Comparison of ENCODE assay signal across 10 mouse cellular contexts in the genomic region with DNA sequence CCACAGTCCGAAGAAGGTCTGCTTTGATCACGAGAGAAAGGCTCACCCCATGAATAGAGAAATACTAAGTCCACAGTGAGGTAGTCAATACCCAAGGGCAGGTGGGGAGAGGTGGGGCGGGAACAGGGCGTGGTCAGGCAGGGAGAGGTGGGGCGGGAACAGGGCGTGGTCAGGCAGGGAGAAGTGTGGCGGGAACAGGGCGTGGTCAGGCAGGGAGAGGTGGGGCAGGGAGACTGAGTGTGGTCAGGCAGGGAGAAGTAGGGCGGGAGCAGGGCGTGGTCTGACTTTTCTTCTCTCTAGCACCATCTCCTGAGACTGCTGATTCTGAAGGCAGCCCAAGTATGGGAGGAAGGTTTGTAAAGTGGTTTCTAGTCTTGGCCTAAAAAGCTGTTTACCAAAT.
DNase-seq lines count a peak whose midpoint lies in the region; ATAC-seq lines count a peak whose summit lies in the region.
"Had no signal": no experiment of that assay in that cellular context is flagged by ENCODE, and none has a peak within 500 bp of the region (broad histone marks: within the 10 kb centered on the region; RNA-seq: fewer than 3 reads in every experiment).

No protein-coding gene starts in this region.

- no peak overlapping the region for H3K4me3 ChIP-seq in heart, embryonic 15.5 days
- H3K4me3 ChIP-seq in liver, embryonic 13.5 days (replicated peaks): no peak overlapping the region
- peak overlapping the region; percentile 38 for H3K4me3 ChIP-seq in megakaryocyte, embryonic 14.5 days (replicated peaks)
- H3K4me3 ChIP-seq: limb, embryonic 13.5 days had no signal

- H3K27me3 ChIP-seq in heart, embryonic 15.5 days: no peaks in the 10 kb centered on the region
- H3K27me3 ChIP-seq in liver, embryonic 13.5 days: no peaks in the 10 kb centered on the region
- no peaks in the 10 kb centered on the region for H3K27me3 ChIP-seq in megakaryocyte, embryonic 14.5 days (replicated peaks)
- H3K27me3 ChIP-seq: limb, embryonic 13.5 days had no signal

- no peaks in the 10 kb centered on the region for H3K36me3 ChIP-seq in heart, embryonic 15.5 days
- no peaks in the 10 kb centered on the region for H3K36me3 ChIP-seq in liver, embryonic 13.5 days
- H3K36me3 ChIP-seq in megakaryocyte, embryonic 14.5 days (replicated peaks; ENCODE audit: low read length): no peaks in the 10 kb centered on the region
- H3K36me3 ChIP-seq: limb, embryonic 13.5 days had no signal

- no peak overlapping the region for H3K4me2 ChIP-seq in heart, embryonic 15.5 days
- H3K4me2 ChIP-seq in liver, embryonic 13.5 days: no peak overlapping the region
- H3K4me2 ChIP-seq: limb, embryonic 13.5 days had no signal

- H3K9ac ChIP-seq in heart, embryonic 15.5 days: no peak overlapping the region
- H3K9ac ChIP-seq in liver, embryonic 13.5 days: no peak overlapping the region
- H3K9ac ChIP-seq: limb, embryonic 13.5 days had no signal

- ATAC-seq in heart, embryonic 15.5 days (replicated peaks; ENCODE audit: insufficient number of reproducible peaks, insufficient read depth, low FRiP score, low read depth): 0 out of 2 replicates have a peak, but pooled peaks have one; percentile 31
- ATAC-seq in liver, embryonic 13.5 days (ENCODE audit: low read depth): peak; percentile 86

- H3K9me3 ChIP-seq in heart, embryonic 15.5 days (replicated peaks): no peaks in the 10 kb centered on the region
- no peaks in the 10 kb centered on the region for H3K9me3 ChIP-seq in liver, embryonic 13.5 days (replicated peaks)
- H3K9me3 ChIP-seq in megakaryocyte, embryonic 14.5 days: peaks cover 11% of the 10 kb centered on the region; the same call in 1 of the 2 replicates
- H3K9me3 ChIP-seq: limb, embryonic 13.5 days had no signal

- H3K27ac ChIP-seq in heart, embryonic 15.5 days: no peak overlapping the region
- no peak overlapping the region for H3K27ac ChIP-seq in liver, embryonic 13.5 days
- H3K27ac ChIP-seq: limb, embryonic 13.5 days had no signal

- intact Hi-C loops in heart, postnatal 10 days (cut with DNase I): no loop called here

- 37% methylated on average over 10 of the region's 10 CpGs for WGBS in heart, embryonic 15.5 days
- WGBS in liver, embryonic 13.5 days (ENCODE audit: insufficient replicate concordance): 17% methylated on average over 10 of the region's 10 CpGs

- H3K4me1 ChIP-seq in heart, embryonic 15.5 days (replicated peaks): no peaks in the 10 kb centered on the region
- H3K4me1 ChIP-seq in liver, embryonic 13.5 days (replicated peaks): peaks cover 9% of the 10 kb centered on the region; the same call in 1 of the 2 replicates
- no peaks in the 10 kb centered on the region for H3K4me1 ChIP-seq in megakaryocyte, embryonic 14.5 days
- H3K4me1 ChIP-seq: limb, embryonic 13.5 days had no signal

- no peak for DNase-seq in heart, postnatal 10 days
- DNase-seq in WW6 (ENCODE audit: low read depth, low spot score): peak; percentile 60
- peak; percentile 30 for DNase-seq in liver, embryonic 13.5 days
- DNase-seq in frontal cortex, postnatal 36 days (ENCODE audit: low spot score in 2 of 2): no peak
- no peak for DNase-seq in cerebellum, adult 11-12 months
- no peak for DNase-seq in right cerebral cortex, adult 18-20 months
- DNase-seq: cerebellum, postnatal 10 days had no signal

Comparison
In these comparisons a context has a peak if more than half of its experiments do, and no peak if none do; other contexts are left out.
1. DNase-seq: peak in WW6 (single experiment) and liver, embryonic 13.5 days (single experiment); none in heart, postnatal 10 days (0 of 2), frontal cortex, postnatal 36 days (0 of 2), cerebellum, adult 11-12 months (single experiment) and right cerebral cortex, adult 18-20 months (single experiment).